Mouse (Mus musculus) MEL (cell line): ENCODE results near the gene Mgam. TPM values are rescaled to one million over a fixed set of nuclear protein-coding genes. Genes with fewer than 3 reads are reported as not detected.

Experiments used
- DNase-seq: peaks from one replicate; pipeline ENCODE4 v3.0.0; 2011; ENCODE audit warnings: low read depth, low spot score
- H3K27ac ChIP-seq: 2 replicates; pipeline ENCODE4 v1.5.1; 2012; ENCODE audit warnings: low read depth, mild to moderate bottlenecking, control low read depth, low read length, moderate library complexity; ENCODE audit not compliant: control insufficient read depth
- H3K27me3 ChIP-seq, 2 experiments: fragments of 150-350 bp in 1 of 2; sonication (generic) in 1 of 2; 2 replicates each; pipeline ENCODE4 v1.6.1; 2012; ENCODE audit warnings: low read length in 2 of 2, mild to moderate bottlenecking in 2 of 2, improper control_type of control experiment in 1 of 2, moderate library complexity in 1 of 2; ENCODE audit not compliant: insufficient read depth in 2 of 2, control insufficient read depth in 1 of 2
- H3K36me3 ChIP-seq, 2 experiments: 2 replicates each; pipeline ENCODE4 v1.6.1; 2012 to 2014; ENCODE audit warnings: low read length in 2 of 2, improper control_type of control experiment in 1 of 2, inconsistent platforms in 1 of 2, mild to moderate bottlenecking in 1 of 2; ENCODE audit not compliant: insufficient read depth in 2 of 2, control insufficient read depth in 1 of 2
- H3K4me1 ChIP-seq, 2 experiments: fragments of 150-350 bp in 1 of 2; sonication (generic) in 1 of 2; 2 replicates each; pipeline ENCODE4 v1.6.1; 2012; ENCODE audit warnings: low read length in 2 of 2, improper control_type of control experiment in 1 of 2, mild to moderate bottlenecking in 1 of 2; ENCODE audit not compliant: insufficient read depth in 2 of 2, control insufficient read depth in 1 of 2
- H3K4me3 ChIP-seq, 2 experiments: fragments of 150-350 bp in 1 of 2; sonication (generic) in 1 of 2; 2 replicates each; pipeline ENCODE4 v1.5.1; 2012; ENCODE audit warnings: low read depth in 2 of 2, low read length in 2 of 2, mild to moderate bottlenecking in 2 of 2, moderate library complexity in 2 of 2, control low read depth in 1 of 2, improper control_type of control experiment in 1 of 2; ENCODE audit not compliant: control insufficient read depth in 1 of 2, insufficient read depth in 1 of 2
- H3K79me2 ChIP-seq: 2 replicates; pipeline ENCODE4 v1.6.1; 2012; ENCODE audit warnings: mild to moderate bottlenecking, low read length, moderate library complexity; ENCODE audit not compliant: control insufficient read depth, poor library complexity, insufficient read depth
- H3K9ac ChIP-seq: 2 replicates; pipeline ENCODE4 v1.6.1; 2012; ENCODE audit warnings: low read depth, mild to moderate bottlenecking, control low read depth, low read length, moderate library complexity; ENCODE audit not compliant: control insufficient read depth, poor library complexity, severe bottlenecking
- H3K9me3 ChIP-seq: fragments of 150-350 bp; sonication (generic); replicated peaks from 2 replicates; pipeline ENCODE4 v1.6.1; 2012; ENCODE audit warnings: mild to moderate bottlenecking, low read length, improper control_type of control experiment, moderate library complexity; ENCODE audit not compliant: insufficient read depth
- BHLHE40 ChIP-seq: IDR thresholded peaks from 2 replicates; pipeline ENCODE4 v1.6.1; 2012; ENCODE audit warnings: low read depth, mild to moderate bottlenecking, inconsistent platforms, low read length, improper control_type of control experiment, borderline replicate concordance
- CHD1 ChIP-seq: IDR thresholded peaks from 2 replicates; pipeline ENCODE4 v1.6.1; 2012; ENCODE audit warnings: low read depth, mild to moderate bottlenecking, inconsistent platforms, low read length, improper control_type of control experiment
- CHD2 ChIP-seq: IDR thresholded peaks from 2 replicates; pipeline ENCODE4 v1.6.1; 2011; ENCODE audit warnings: low read length, improper control_type of control experiment
- CTCF ChIP-seq, 3 experiments: IDR thresholded peaks in 2 of 3; conservative IDR thresholded peaks in 1 of 3; 2 replicates each; pipeline ENCODE4 v1.5.1; 2011 to 2012; ENCODE audit warnings: low read length in 3 of 3, low read depth in 2 of 3, mild to moderate bottlenecking in 2 of 3, improper control_type of control experiment in 1 of 3, inconsistent platforms in 1 of 3, mixed read lengths in 1 of 3, moderate library complexity in 1 of 3; ENCODE audit not compliant: control insufficient read depth in 1 of 3, insufficient read depth in 1 of 3, poor library complexity in 1 of 3, severe bottlenecking in 1 of 3
- ELF1 ChIP-seq: IDR thresholded peaks from 2 replicates; pipeline ENCODE4 v1.6.1; 2014; ENCODE audit warnings: low read depth, mild to moderate bottlenecking, inconsistent platforms, low read length, improper control_type of control experiment, moderate library complexity
- EP300 ChIP-seq, 2 experiments: IDR thresholded peaks; 2 replicates each; pipeline ENCODE4 v1.6.1; 2011; ENCODE audit warnings: improper control_type of control experiment in 2 of 2, low read length in 2 of 2, low read depth in 1 of 2, mild to moderate bottlenecking in 1 of 2
- HCFC1 ChIP-seq: IDR thresholded peaks from 2 replicates; pipeline ENCODE4 v1.6.1; 2012; ENCODE audit warnings: low read depth, mild to moderate bottlenecking, inconsistent platforms, low read length, improper control_type of control experiment, moderate library complexity
- MAX ChIP-seq: IDR thresholded peaks from 2 replicates; pipeline ENCODE4 v1.6.1; 2011; ENCODE audit warnings: low read length, improper control_type of control experiment
- MAZ ChIP-seq: IDR thresholded peaks from 2 replicates; pipeline ENCODE4 v1.6.1; 2012; ENCODE audit warnings: low read depth, mild to moderate bottlenecking, inconsistent platforms, low read length, improper control_type of control experiment
- MEF2A ChIP-seq: IDR thresholded peaks from 2 replicates; pipeline ENCODE4 v1.6.1; 2014; ENCODE audit warnings: low read depth, mild to moderate bottlenecking, inconsistent platforms, low read length, improper control_type of control experiment; ENCODE audit not compliant: poor library complexity, insufficient replicate concordance, severe bottlenecking; ENCODE audit errors: extremely low read depth
- MYB ChIP-seq: IDR thresholded peaks from 2 replicates; pipeline ENCODE4 v1.6.1; 2011; ENCODE audit warnings: mild to moderate bottlenecking, low read depth, low read length, improper control_type of control experiment
- NELFE ChIP-seq: IDR thresholded peaks from 2 replicates; pipeline ENCODE4 v1.6.1; 2011; ENCODE audit warnings: low read depth, low read length, improper control_type of control experiment
- NRF1 ChIP-seq: IDR thresholded peaks from 2 replicates; pipeline ENCODE4 v1.6.1; 2014; ENCODE audit warnings: low read depth, mild to moderate bottlenecking, inconsistent platforms, low read length, improper control_type of control experiment, moderate library complexity; ENCODE audit not compliant: poor library complexity, insufficient read depth, severe bottlenecking
- POLR2A ChIP-seq, 2 experiments: IDR thresholded peaks; 2 replicates each; pipeline ENCODE4 v1.6.1; 2011 to 2012; ENCODE audit warnings: low read length in 2 of 2, mild to moderate bottlenecking in 2 of 2, control low read depth in 1 of 2, improper control_type of control experiment in 1 of 2, low read depth in 1 of 2, moderate library complexity in 1 of 2; ENCODE audit not compliant: control insufficient read depth in 1 of 2, insufficient read depth in 1 of 2, poor library complexity in 1 of 2
- POLR2AphosphoS2 ChIP-seq: IDR thresholded peaks from 2 replicates; pipeline ENCODE4 v1.6.1; 2011; ENCODE audit warnings: low read length, improper control_type of control experiment
- POLR2AphosphoS5 ChIP-seq: IDR thresholded peaks from 2 replicates; pipeline ENCODE4 v1.6.1; 2012; ENCODE audit warnings: low read depth, borderline replicate concordance, mild to moderate bottlenecking, inconsistent platforms, low read length, moderate library complexity, mixed read lengths
- RCOR1 ChIP-seq: IDR thresholded peaks from 2 replicates; pipeline ENCODE4 v1.6.1; 2012; ENCODE audit warnings: low read depth, mild to moderate bottlenecking, inconsistent platforms, low read length, improper control_type of control experiment
- SIN3A ChIP-seq: IDR thresholded peaks from 2 replicates; pipeline ENCODE4 v1.6.1; 2012; ENCODE audit warnings: low read length, improper control_type of control experiment, inconsistent platforms
- SMC3 ChIP-seq: IDR thresholded peaks from 2 replicates; pipeline ENCODE4 v1.6.1; 2011; ENCODE audit warnings: low read depth, low read length, improper control_type of control experiment
- TAL1 ChIP-seq: IDR thresholded peaks from 2 replicates; pipeline ENCODE4 v1.6.1; 2012; ENCODE audit warnings: mild to moderate bottlenecking, inconsistent platforms, low read length, moderate library complexity, mixed read lengths
- TBP ChIP-seq: IDR thresholded peaks from 2 replicates; pipeline ENCODE4 v1.8.0; 2011; ENCODE audit warnings: low read depth, low read length, improper control_type of control experiment
- UBTF ChIP-seq: IDR thresholded peaks from 2 replicates; pipeline ENCODE4 v1.6.1; 2012; ENCODE audit warnings: low read depth, mild to moderate bottlenecking, inconsistent platforms, low read length, improper control_type of control experiment, moderate library complexity, borderline replicate concordance; ENCODE audit not compliant: insufficient read depth
- USF2 ChIP-seq, 2 experiments: IDR thresholded peaks; 2 replicates each; pipeline ENCODE4 v1.6.1; 2011 to 2012; ENCODE audit warnings: improper control_type of control experiment in 2 of 2, low read length in 2 of 2, borderline replicate concordance in 1 of 2, inconsistent platforms in 1 of 2, low read depth in 1 of 2, mild to moderate bottlenecking in 1 of 2; ENCODE audit not compliant: insufficient read depth in 1 of 2
- ZC3H11A ChIP-seq: IDR thresholded peaks from 2 replicates; pipeline ENCODE4 v1.6.1; 2012; ENCODE audit warnings: low read depth, mild to moderate bottlenecking, inconsistent platforms, low read length, improper control_type of control experiment
- ZKSCAN1 ChIP-seq: IDR thresholded peaks from 2 replicates; pipeline ENCODE4 v1.6.1; 2012; ENCODE audit warnings: low read depth, mild to moderate bottlenecking, inconsistent platforms, low read length, improper control_type of control experiment, moderate library complexity
- ZMIZ1 ChIP-seq: IDR thresholded peaks from 2 replicates; pipeline ENCODE4 v1.6.1; 2012; ENCODE audit warnings: low read depth, mild to moderate bottlenecking, inconsistent platforms, low read length, improper control_type of control experiment, moderate library complexity
- polyA plus RNA-seq, 2 experiments: library from polyadenylated mRNA; stranded (reverse) in 1 of 2; unstranded in 1 of 2; fragments of >175 nt in 1 of 2; fragments of >200 nt in 1 of 2; gene quantifications; 2 replicates each; pipeline versions ENCODE4 v1.2.1 to v1.2.4; 2012; ENCODE audit warnings: low replicate concordance in 2 of 2, low read depth in 1 of 2; ENCODE audit not compliant: insufficient read length in 2 of 2, insufficient read depth in 1 of 2, missing spikeins in 1 of 2
- total RNA-seq: library from RNA; depleted of rRNA; stranded (reverse); fragments of 300-350 nt; gene quantifications from 2 replicates; pipeline ENCODE4 v1.2.3, GENCODE M21; 2012

Mgam gene
- total and polyA plus RNA-seq, 3 experiments = not detected

DNA sequence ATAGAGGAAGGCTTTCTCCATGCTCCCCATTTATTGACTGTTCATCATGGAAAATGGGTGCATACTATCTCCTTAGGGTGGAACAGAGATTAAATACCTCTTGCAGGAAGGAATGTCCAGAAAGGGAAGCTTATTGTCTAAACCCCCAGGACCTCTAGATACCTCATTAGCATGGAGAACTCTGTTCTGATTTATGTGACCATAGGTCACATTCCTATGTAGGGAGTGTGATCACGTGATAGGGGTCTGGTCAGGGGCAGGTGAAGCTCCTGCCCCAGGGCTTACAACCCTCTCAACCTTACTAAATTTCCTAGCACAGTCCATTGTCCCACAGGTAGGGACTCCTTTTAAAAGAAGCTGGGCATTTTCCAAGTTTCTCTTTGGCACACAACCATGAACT lies 2.5 kb upstream of the Mgam start:
- H3K9me3 ChIP-seq = no peaks in the 10 kb centered on the region
- peaks cover 0 to 2% of the 10 kb centered on the region in 2 experiments; a peak in 1 of 4 replicates for H3K27me3 ChIP-seq
- H3K9ac ChIP-seq = no peak overlapping the region
- no peaks in the 10 kb centered on the region for H3K79me2 ChIP-seq
- DNase-seq = no peak
- TF ChIP-seq SIN3A = no peak
- no peak for TF ChIP-seq CHD1
- TF ChIP-seq POLR2AphosphoS2 = no peak
- no peak for TF ChIP-seq ELF1
- no peak for TF ChIP-seq CHD2
- no peak for TF ChIP-seq POLR2A (IDR thresholded peaks at IDR 0.05; ENCODE audit: control insufficient read depth in 1 of 2, insufficient read depth in 1 of 2, low read depth in 1 of 2, low read length in 2 of 2, poor library complexity in 1 of 2)
- TF ChIP-seq RCOR1 = no peak
- TF ChIP-seq CTCF (IDR thresholded peaks at IDR 0.05 in 2 of 3, conservative IDR thresholded peaks at IDR 0.05 in 1 of 3; ENCODE audit: control insufficient read depth in 1 of 3, insufficient read depth in 1 of 3, low read depth in 2 of 3, low read length in 3 of 3, poor library complexity in 1 of 3, severe bottlenecking in 1 of 3) = no peak
- no peak for TF ChIP-seq USF2 (IDR thresholded peaks at IDR 0.05; ENCODE audit: borderline replicate concordance in 1 of 2, insufficient read depth in 1 of 2, low read depth in 1 of 2, low read length in 2 of 2)
- TF ChIP-seq NRF1 = no peak
- TF ChIP-seq MAZ = no peak
- TF ChIP-seq POLR2AphosphoS5 = no peak
- no peak for TF ChIP-seq ZC3H11A
- TF ChIP-seq, all 39 proteins: peak for 0
- H3K4me3 ChIP-seq = no peak overlapping the region
- no peak overlapping the region for H3K27ac ChIP-seq
- H3K36me3 ChIP-seq = no peaks in the 10 kb centered on the region
- no peaks in the 10 kb centered on the region for H3K4me1 ChIP-seq

DNA sequence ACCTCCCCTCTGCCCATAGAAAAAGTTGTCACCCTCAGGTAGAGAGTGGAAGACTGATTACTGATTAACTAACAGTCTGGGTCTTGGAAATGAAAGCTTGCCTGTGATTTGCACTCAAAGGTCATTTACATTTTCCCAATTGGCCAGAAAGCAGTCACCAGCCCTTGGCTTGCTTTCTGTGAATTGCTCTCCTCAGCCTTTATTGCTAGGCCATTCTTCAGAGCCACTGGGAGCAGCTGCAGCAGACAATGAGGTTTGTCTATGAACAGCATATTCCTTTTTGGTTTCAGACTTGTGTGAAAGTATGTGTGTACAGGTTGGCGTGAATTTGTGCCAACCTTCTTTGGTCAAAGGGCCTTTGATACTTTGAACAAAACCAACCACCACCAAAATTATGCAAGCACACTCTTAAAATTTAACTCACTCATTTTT lies 6.0 kb downstream of the Mgam start:
- no peak for TF ChIP-seq MYB
- TF ChIP-seq NRF1 = no peak
- TF ChIP-seq SMC3 = no peak
- no peak for TF ChIP-seq ZC3H11A
- TF ChIP-seq TAL1 = no peak
- TF ChIP-seq ZKSCAN1 = no peak
- TF ChIP-seq ZMIZ1 = no peak
- TF ChIP-seq HCFC1 = no peak
- no peak for TF ChIP-seq MEF2A
- no peak for TF ChIP-seq EP300 (IDR thresholded peaks at IDR 0.05; ENCODE audit: low read depth in 1 of 2, low read length in 2 of 2)
- TF ChIP-seq ELF1 = no peak
- no peak for TF ChIP-seq UBTF
- TF ChIP-seq MAX = no peak
- TF ChIP-seq SIN3A = no peak
- no peak for TF ChIP-seq BHLHE40
- TF ChIP-seq TBP = no peak
- TF ChIP-seq NELFE = no peak
- TF ChIP-seq, all 39 proteins: peak for 0

More for the DNA sequence above, 6.0 kb downstream of the Mgam start:
- Histone ChIP-seq H3K36me3 (no peaks in the 10 kb centered on the region), H3K27me3 (no peaks in the 10 kb centered on the region), H3K4me3 (no peak overlapping the region), H3K9ac (no peak overlapping the region), H3K27ac (no peak overlapping the region), H3K4me1 (no peaks in the 10 kb centered on the region), H3K79me2 (no peaks in the 10 kb centered on the region), H3K9me3 (no peaks in the 10 kb centered on the region)
- no peak for DNase-seq
